Mouse (Mus musculus): ENCODE data around the gene Zfp934. TPM values are rescaled to one million over a fixed set of nuclear protein-coding genes. Genes with fewer than 3 reads are reported as not detected.
A peak's percentile ranks its signal among the peaks of the same experiment; 100 is the strongest.
"Not testable (repeated sequence)": the region's sequence is repeated elsewhere in the genome, so short reads cannot be mapped to it uniquely, and the experiment has no call there.

The Zfp934 gene
- 22.1 TPM in 2 replicates for polyA plus RNA-seq (2016; fragmentation: Nextera tagmentation; extraction: Ambion mirVana)

- not testable (repeated sequence) for H3K4me3 ChIP-seq; H3K27me3 ChIP-seq (replicated peaks; ENCODE audit: low read depth, poor library complexity, severe bottlenecking); H3K36me3 ChIP-seq (replicated peaks); H3K4me1 ChIP-seq; H3K9me3 ChIP-seq; DNase-seq (ENCODE audit: low spot score); H3K27ac ChIP-seq (replicated peaks)
- WGBS = 76% methylated on average over 5 of the region's 6 CpGs
These were observed at the start of gene Zfp934 for GRCm38 (mm10) chr13:62571099-62571498. Zfp934 (minus strand) TSS chr13:62571199.

GRCm38 (mm10) chr13:62617449-62617848, 46.5 kb upstream of the Zfp934 start:
- H3K27me3 ChIP-seq (replicated peaks; ENCODE audit: low read depth, poor library complexity, severe bottlenecking); H3K4me1 ChIP-seq; H3K27ac ChIP-seq (replicated peaks); DNase-seq (ENCODE audit: low spot score); H3K4me3 ChIP-seq: not testable (repeated sequence)
- peaks cover 15% of the 10 kb centered on the region for H3K36me3 ChIP-seq (replicated peaks)
- WGBS = 92% methylated on average over 4 of the region's 4 CpGs
- peaks cover 19% of the 10 kb centered on the region; the same call in 1 of the 2 replicates for H3K9me3 ChIP-seq

- not testable (repeated sequence) for H3K4me1 ChIP-seq; H3K36me3 ChIP-seq (replicated peaks); H3K9me3 ChIP-seq; DNase-seq (ENCODE audit: low spot score); H3K27me3 ChIP-seq (replicated peaks; ENCODE audit: low read depth, poor library complexity, severe bottlenecking); H3K27ac ChIP-seq (replicated peaks); H3K4me3 ChIP-seq
- 15% methylated on average over 1 of the region's 1 CpGs for WGBS
These were observed 9.3 kb downstream of the Zfp934 start for GRCm38 (mm10) chr13:62561696-62562095.

- WGBS = 4% methylated on average over 27 of the region's 27 CpGs
- H3K9me3 ChIP-seq = peaks cover 23% of the 10 kb centered on the region
- peak within 1 kb of the TSS; percentile 76 for H3K27ac ChIP-seq (replicated peaks)
- H3K36me3 ChIP-seq (replicated peaks) = peaks cover 19% of the 10 kb centered on the region
- not testable (repeated sequence) for H3K4me1 ChIP-seq; H3K27me3 ChIP-seq (replicated peaks; ENCODE audit: low read depth, poor library complexity, severe bottlenecking)
- DNase-seq (ENCODE audit: low spot score) = peak; percentile 30
- H3K4me3 ChIP-seq = peak within 1 kb of the TSS; percentile 59
These were observed 12.5 kb downstream of the Zfp934 start, which contains the start of gene Zfp935 for GRCm38 (mm10) chr13:62558189-62559110. Zfp935 (minus strand) TSS chr13:62558511.

- H3K27me3 ChIP-seq (replicated peaks; ENCODE audit: low read depth, poor library complexity, severe bottlenecking); DNase-seq (ENCODE audit: low spot score); H3K4me1 ChIP-seq; H3K27ac ChIP-seq (replicated peaks); H3K4me3 ChIP-seq: not testable (repeated sequence)
- peaks cover 10% of the 10 kb centered on the region; the same call in 1 of the 2 replicates for H3K36me3 ChIP-seq (replicated peaks)
- peaks cover 16% of the 10 kb centered on the region; the same call in 1 of the 2 replicates for H3K9me3 ChIP-seq
These were observed 40.9 kb downstream of the Zfp934 start for GRCm38 (mm10) chr13:62530129-62530528.

GRCm38 (mm10) chr13:62510641-62511420, 60.2 kb downstream of the Zfp934 start:
- not testable (repeated sequence) for H3K4me3 ChIP-seq; H3K9me3 ChIP-seq; H3K36me3 ChIP-seq (replicated peaks); DNase-seq (ENCODE audit: low spot score); H3K27me3 ChIP-seq (replicated peaks; ENCODE audit: low read depth, poor library complexity, severe bottlenecking); H3K4me1 ChIP-seq; H3K27ac ChIP-seq (replicated peaks)
- WGBS = 86% methylated on average over 1 of the region's 1 CpGs

- not testable (repeated sequence) for DNase-seq (ENCODE audit: low spot score); H3K27ac ChIP-seq (replicated peaks); H3K9me3 ChIP-seq; H3K27me3 ChIP-seq (replicated peaks; ENCODE audit: low read depth, poor library complexity, severe bottlenecking); H3K36me3 ChIP-seq (replicated peaks); H3K4me1 ChIP-seq; H3K4me3 ChIP-seq
- WGBS = 91% methylated on average over 8 of the region's 8 CpGs
These were observed 98.3 kb downstream of the Zfp934 start for GRCm38 (mm10) chr13:62472661-62473060.

GRCm38 (mm10) chr13:62469947-62470346, 101.1 kb downstream of the Zfp934 start:
- H3K4me1 ChIP-seq; DNase-seq (ENCODE audit: low spot score); H3K4me3 ChIP-seq; H3K9me3 ChIP-seq; H3K36me3 ChIP-seq (replicated peaks); H3K27me3 ChIP-seq (replicated peaks; ENCODE audit: low read depth, poor library complexity, severe bottlenecking); H3K27ac ChIP-seq (replicated peaks): not testable (repeated sequence)

- WGBS = 3% methylated on average over 28 of the region's 28 CpGs
These were observed 104.3 kb downstream of the Zfp934 start, which contains the start of gene Gm49359 for GRCm38 (mm10) chr13:62466424-62467334. Gm49359 (minus strand) TSS chr13:62466832.

More at GRCm38 (mm10) chr13:62466424-62467334, 104.3 kb downstream of the Zfp934 start, which contains the start of gene Gm49359:
- H3K4me1 ChIP-seq; H3K27me3 ChIP-seq (replicated peaks; ENCODE audit: low read depth, poor library complexity, severe bottlenecking): not testable (repeated sequence)
- Histone ChIP-seq H3K27ac (replicated peaks) (peak within 1 kb of the TSS; percentile 83), H3K4me3 (peak within 1 kb of the TSS; percentile 72), H3K9me3 (peaks cover 10% of the 10 kb centered on the region), H3K36me3 (replicated peaks) (peaks cover 25% of the 10 kb centered on the region)
- peak; percentile 85 for DNase-seq (ENCODE audit: low spot score)
